18 mouse cellular contexts compared by ENCODE assay signal in the genomic region with DNA sequence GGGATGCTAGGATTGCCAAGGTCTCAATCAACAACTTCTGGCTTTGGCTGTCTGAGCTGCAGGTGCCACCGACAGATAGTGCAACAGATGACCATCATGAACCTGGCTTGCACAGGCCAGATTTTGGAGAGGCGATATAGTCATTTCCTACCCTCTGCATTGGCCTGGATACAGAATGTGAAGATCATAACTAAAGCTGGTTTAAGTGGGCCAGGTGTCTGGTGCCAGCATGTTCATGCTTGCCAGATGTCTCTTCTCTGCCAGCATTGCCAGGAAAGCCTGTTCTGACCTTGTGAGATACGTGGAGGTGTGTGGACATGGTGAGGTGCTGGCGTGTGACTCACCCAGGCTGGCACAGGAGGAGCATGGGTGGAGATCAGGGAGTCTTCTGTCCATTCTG.
DNase-seq lines count a peak whose midpoint lies in the region; ATAC-seq lines count a peak whose summit lies in the region.
"Had no signal": no experiment of that assay in that cellular context is flagged by ENCODE, and none has a peak within 500 bp of the region (broad histone marks: within the 10 kb centered on the region; RNA-seq: fewer than 3 reads in every experiment).

No protein-coding gene starts in this region.

- intact Hi-C loops in heart, postnatal 10 days (cut with DNase I) = no loop called here

- no peaks in the 10 kb centered on the region for H3K36me3 ChIP-seq in hindbrain, embryonic 16.5 days (ENCODE audit: control insufficient read depth, insufficient read depth, low read length)
- no peaks in the 10 kb centered on the region for H3K36me3 ChIP-seq in hindbrain, embryonic 12.5 days
- H3K36me3 ChIP-seq in intestine, embryonic 15.5 days = no peaks in the 10 kb centered on the region
- H3K36me3 ChIP-seq: heart, embryonic 13.5 days; limb, embryonic 12.5 days; midbrain, embryonic 12.5 days had no signal

- no peaks in the 10 kb centered on the region for H3K9me3 ChIP-seq in hindbrain, embryonic 16.5 days (ENCODE audit: control insufficient read depth, low read length)
- no peaks in the 10 kb centered on the region for H3K9me3 ChIP-seq in hindbrain, embryonic 12.5 days (replicated peaks)
- no peaks in the 10 kb centered on the region for H3K9me3 ChIP-seq in intestine, embryonic 15.5 days
- H3K9me3 ChIP-seq: forebrain, embryonic 13.5 days; heart, embryonic 13.5 days; limb, embryonic 12.5 days; midbrain, embryonic 12.5 days had no signal

- no peaks in the 10 kb centered on the region for H3K4me1 ChIP-seq in hindbrain, embryonic 16.5 days (ENCODE audit: control insufficient read depth, insufficient read depth, low read depth, low read length)
- H3K4me1 ChIP-seq in hindbrain, embryonic 12.5 days = no peaks in the 10 kb centered on the region
- H3K4me1 ChIP-seq in intestine, embryonic 15.5 days (replicated peaks) = no peaks in the 10 kb centered on the region
- H3K4me1 ChIP-seq: heart, embryonic 13.5 days; limb, embryonic 12.5 days; midbrain, embryonic 12.5 days had no signal

- WGBS in hindbrain, embryonic 16.5 days = 73% methylated on average over 4 of the region's 4 CpGs
- WGBS in hindbrain, embryonic 12.5 days = 88% methylated on average over 4 of the region's 4 CpGs
- 85% methylated on average over 4 of the region's 4 CpGs for WGBS in intestine, embryonic 15.5 days

- peak; percentile 24; the same call in 1 of the 2 replicates for ATAC-seq in hindbrain, embryonic 16.5 days
- no peak for ATAC-seq in hindbrain, embryonic 12.5 days (ENCODE audit: low FRiP score)
- peak; percentile 51 for ATAC-seq in cerebellum, adult (ENCODE audit: insufficient number of reproducible peaks, low FRiP score, low TSS enrichment)
- no peak for ATAC-seq in intestine, embryonic 15.5 days
- ATAC-seq: forebrain, embryonic 13.5 days had no signal

- H3K4me2 ChIP-seq in hindbrain, embryonic 16.5 days (ENCODE audit: low read length) = no peak overlapping the region
- no peak overlapping the region for H3K4me2 ChIP-seq in hindbrain, embryonic 12.5 days (replicated peaks)
- H3K4me2 ChIP-seq in intestine, embryonic 15.5 days (replicated peaks) = no peak overlapping the region
- H3K4me2 ChIP-seq: forebrain, embryonic 13.5 days; heart, embryonic 13.5 days; limb, embryonic 12.5 days; midbrain, embryonic 12.5 days had no signal

- no peak overlapping the region for H3K4me3 ChIP-seq in hindbrain, embryonic 16.5 days (ENCODE audit: low read length)
- no peak overlapping the region for H3K4me3 ChIP-seq in hindbrain, embryonic 12.5 days
- H3K4me3 ChIP-seq in intestine, embryonic 15.5 days (replicated peaks) = no peak overlapping the region
- H3K4me3 ChIP-seq: forebrain, embryonic 13.5 days; heart, embryonic 13.5 days; left cerebral cortex, adult 2 months; limb, embryonic 12.5 days; midbrain, embryonic 12.5 days; myocyte had no signal

- peak; percentile 78 to 83 for DNase-seq in cerebellum, postnatal 10 days
- peak; percentile 68 to 70 for DNase-seq in heart, postnatal 10 days
- no peak for DNase-seq in gastrocnemius, postnatal 10 days
- no peak for DNase-seq in right cerebral cortex, postnatal 36 days (ENCODE audit: low spot score in 2 of 2)
- DNase-seq: lung, postnatal 36 days; retina, postnatal 1 day; thymus, postnatal 36 days had no signal

- no peak overlapping the region for H3K27ac ChIP-seq in hindbrain, embryonic 16.5 days (ENCODE audit: low read depth, low read length)
- H3K27ac ChIP-seq in hindbrain, embryonic 12.5 days = no peak overlapping the region
- H3K27ac ChIP-seq in intestine, embryonic 15.5 days = no peak overlapping the region
- H3K27ac ChIP-seq: forebrain, embryonic 13.5 days; heart, embryonic 13.5 days; left cerebral cortex, adult 2 months; limb, embryonic 12.5 days; midbrain, embryonic 12.5 days; stomach, postnatal 0 days had no signal

- no peaks in the 10 kb centered on the region for H3K27me3 ChIP-seq in hindbrain, embryonic 16.5 days (replicated peaks; ENCODE audit: control insufficient read depth, insufficient read depth, low read length)
- H3K27me3 ChIP-seq in hindbrain, embryonic 12.5 days = no peaks in the 10 kb centered on the region
- H3K27me3 ChIP-seq in intestine, embryonic 15.5 days (replicated peaks) = no peaks in the 10 kb centered on the region
- H3K27me3 ChIP-seq: forebrain, embryonic 13.5 days; heart, embryonic 13.5 days; limb, embryonic 12.5 days; midbrain, embryonic 12.5 days had no signal

- no peak overlapping the region for H3K9ac ChIP-seq in hindbrain, embryonic 16.5 days (ENCODE audit: low read depth, low read length)
- no peak overlapping the region for H3K9ac ChIP-seq in hindbrain, embryonic 12.5 days
- H3K9ac ChIP-seq in intestine, embryonic 15.5 days = no peak overlapping the region
- H3K9ac ChIP-seq: forebrain, embryonic 13.5 days; heart, embryonic 13.5 days; limb, embryonic 12.5 days; midbrain, embryonic 12.5 days had no signal

Comparison
In these comparisons a context has a peak if more than half of its experiments do, and no peak if none do; other contexts are left out.
1. ATAC-seq: peak in hindbrain, embryonic 16.5 days (single experiment) and cerebellum, adult (single experiment); none in hindbrain, embryonic 12.5 days (single experiment) and intestine, embryonic 15.5 days (single experiment).
2. DNase-seq: peak in cerebellum, postnatal 10 days (2 of 2) and heart, postnatal 10 days (2 of 2); none in gastrocnemius, postnatal 10 days (single experiment) and right cerebral cortex, postnatal 36 days (0 of 2).